Mouse (Mus musculus) embryo, embryonic 11.5 days (tissue): ENCODE results near the gene Garem2.
"Not testable (repeated sequence)": the region's sequence is repeated elsewhere in the genome, so short reads cannot be mapped to it uniquely, and the experiment has no call there.

ENCODE experiments used
- DNase-seq: peaks from one replicate; pipeline ENCODE4 v3.0.0-alpha.2; 2012; ENCODE audit warnings: low read depth, low spot score

The Garem2 gene

DNA sequence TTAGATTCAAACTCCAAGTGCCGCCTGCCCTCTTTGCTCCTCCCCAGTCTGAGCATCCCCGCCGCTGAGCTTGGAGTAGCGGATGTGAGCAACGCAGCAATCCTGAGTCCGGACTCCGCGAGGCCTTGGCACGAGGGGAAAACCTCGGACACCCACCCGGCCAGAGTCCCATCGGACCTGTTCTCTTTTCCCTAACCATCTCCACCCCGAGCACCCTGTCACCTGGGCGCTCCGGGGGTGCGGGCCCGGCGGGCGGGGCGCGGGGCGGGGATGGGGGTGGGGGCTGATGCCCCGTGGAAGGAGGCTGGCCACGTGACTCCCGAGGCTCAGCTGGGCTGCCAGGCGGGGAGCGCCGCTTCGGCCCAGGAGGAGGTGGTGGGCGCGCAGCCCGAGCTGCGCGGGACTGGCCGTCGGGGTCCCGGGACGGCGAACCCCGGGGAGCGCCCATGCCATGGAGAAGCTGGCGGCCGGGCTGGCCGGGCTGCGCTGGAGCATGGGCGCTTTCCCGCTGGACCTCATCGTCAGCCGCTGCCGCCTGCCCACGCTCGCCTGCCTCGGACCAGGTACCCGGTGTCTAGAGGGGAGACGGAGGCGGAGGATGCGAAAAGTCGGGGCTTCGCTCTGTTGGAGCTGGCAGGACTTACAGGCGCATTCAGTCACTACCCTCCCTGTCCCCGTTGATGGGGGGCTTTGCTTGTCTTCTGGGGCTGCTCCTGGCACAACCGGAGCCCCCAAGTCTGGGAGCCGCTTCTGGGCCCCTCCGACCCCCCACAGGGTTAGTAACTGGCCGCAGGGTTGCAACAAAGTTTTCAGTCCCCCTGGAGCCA is at the start of gene Garem2:
Gene Garem2 (plus strand): TSS at position 321 of the 827 bp plus-strand sequence.
- no peak for DNase-seq

- DNase-seq: no peak
Measured at GRCm38 (mm10) chr5:30058216-30058731, 46.7 kb upstream of the Garem2 start.

DNA sequence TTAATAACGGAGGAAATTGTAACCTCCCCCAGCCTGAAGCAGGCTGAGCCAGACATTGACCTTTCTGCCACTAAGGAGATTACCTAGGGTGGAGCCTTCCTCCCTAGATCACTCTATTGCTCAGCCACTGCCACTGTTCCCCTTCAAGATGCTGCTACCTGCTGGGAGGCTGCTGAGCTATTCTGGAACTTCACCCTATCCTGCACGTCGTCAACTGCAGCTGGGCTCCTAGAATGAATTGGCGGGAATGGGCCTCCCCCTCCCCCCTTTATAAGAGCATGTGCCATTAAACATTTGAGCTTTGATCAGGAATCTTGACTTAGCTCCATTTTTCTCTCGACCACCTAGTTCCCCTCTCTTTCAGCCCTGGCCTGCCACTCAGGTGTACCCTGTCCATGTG is 45.4 kb upstream of the Garem2 start:
- not testable (repeated sequence) for DNase-seq

DNA sequence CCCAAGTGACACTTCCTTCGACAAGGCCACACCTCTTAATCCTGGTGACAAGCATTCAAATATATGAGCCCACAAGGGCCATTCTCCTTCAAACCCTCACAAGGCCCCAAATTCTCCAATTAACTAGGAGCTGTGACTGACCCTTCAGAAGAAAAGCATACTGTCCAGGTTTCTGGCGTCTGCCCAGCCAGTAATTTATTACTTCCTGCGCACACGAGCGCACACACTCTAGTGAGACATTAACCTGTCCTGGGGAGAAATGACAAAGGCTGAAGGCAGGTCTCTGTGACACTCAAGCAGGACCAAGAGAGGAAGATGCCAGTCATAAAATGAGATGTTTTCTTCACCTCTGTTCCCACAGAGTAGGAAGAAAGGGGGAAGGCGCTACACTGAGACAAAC is 37.2 kb upstream of the Garem2 start:
- DNase-seq: no peak

DNA sequence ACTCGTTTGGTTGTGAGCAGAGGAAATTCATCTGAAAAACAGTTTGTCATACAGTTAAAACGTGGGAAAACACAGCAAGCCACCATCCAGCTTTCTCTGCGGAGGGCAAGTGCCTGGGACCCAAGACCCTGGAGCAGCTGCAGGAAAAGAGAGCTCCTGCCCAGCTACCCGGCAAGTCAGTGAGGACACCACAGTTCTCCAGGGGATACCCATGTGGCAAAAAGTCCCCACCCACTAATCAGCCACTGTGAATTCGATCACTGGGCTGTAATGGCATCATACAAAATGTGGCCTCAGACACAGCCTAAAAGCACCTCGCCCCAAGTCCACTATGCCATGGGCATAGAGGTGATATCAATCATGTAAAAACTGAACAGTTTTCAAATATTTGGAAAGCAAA is 33.3 kb upstream of the Garem2 start:
- DNase-seq: no peak

DNA sequence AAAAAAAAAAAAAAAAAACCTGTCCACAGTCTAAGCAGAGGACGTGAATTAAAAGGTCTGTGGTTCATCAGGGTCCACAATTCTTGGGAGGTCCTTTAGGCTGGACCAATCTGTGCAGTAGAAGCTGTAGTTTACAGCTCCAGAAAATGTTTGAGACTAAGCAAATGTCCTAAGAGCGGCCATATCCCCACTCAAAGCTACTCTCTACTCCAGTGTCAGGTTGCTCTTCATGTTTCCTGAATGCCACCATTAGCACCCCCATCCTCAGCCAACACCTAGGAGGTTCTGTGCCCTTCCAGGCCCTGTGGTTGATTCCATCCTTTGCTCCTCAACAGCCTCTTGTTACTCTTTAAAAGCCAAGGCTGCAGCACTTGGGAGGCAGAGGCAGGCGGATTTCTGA is 32.6 kb upstream of the Garem2 start:
- DNase-seq: no peak

DNA sequence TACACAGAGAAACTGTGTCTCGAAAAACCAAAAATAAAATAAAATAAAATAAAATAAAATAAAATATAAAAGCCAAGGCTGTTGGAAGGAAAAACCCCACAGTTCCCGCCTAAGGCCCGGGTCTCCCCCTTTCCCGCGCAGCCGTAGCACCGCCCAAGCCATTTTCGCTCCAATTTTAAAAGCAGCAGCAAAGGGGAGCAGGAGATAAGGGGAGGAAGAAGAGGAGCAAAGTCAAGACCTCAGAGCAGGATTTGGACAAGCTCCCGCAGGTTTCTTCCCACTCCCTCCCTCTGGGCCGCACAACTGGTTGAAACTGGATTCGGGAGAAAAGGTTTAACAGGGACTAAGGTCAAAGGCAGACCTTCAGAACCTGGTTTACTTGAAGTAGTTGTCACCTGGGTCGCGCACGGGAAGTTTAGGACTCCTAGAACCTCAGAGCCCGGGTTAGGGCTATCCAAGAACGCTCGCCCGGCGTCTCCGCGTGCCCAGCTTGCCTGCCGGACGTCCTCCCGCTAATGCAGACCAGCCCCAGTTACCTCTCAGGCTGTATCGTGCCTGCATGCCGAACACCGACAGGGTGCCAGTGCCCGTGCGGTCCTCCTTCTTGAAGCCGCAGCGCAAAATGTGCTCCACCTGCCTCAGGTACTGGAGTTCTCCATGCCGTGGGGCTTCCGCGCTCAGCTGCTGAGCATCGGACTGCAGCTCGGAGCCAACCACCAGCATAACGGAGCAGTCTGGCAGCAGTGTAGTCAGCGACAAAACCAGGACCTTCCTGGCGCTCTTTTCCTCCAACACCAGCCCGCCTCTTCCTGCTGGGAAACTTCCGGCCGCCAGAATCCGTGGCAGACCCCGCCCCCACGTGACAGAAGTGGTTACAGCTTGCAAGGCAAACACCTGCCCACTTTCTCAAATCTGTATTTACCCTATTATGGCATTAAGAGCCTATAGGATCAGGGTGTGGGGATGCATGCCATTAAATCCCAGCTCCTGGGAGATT is 31.8 kb upstream of the Garem2 start, which contains the start of gene Tyms:
Gene Tyms (minus strand): TSS at position 793 of the 997 bp plus-strand sequence.
- DNase-seq: peak; percentile 76

GRCm38 (mm10) chr5:30092701-30093100 is 12.3 kb upstream of the Garem2 start:
- DNase-seq: no peak

GRCm38 (mm10) chr5:30094399-30094798 is 10.6 kb upstream of the Garem2 start:
- no peak for DNase-seq

DNA sequence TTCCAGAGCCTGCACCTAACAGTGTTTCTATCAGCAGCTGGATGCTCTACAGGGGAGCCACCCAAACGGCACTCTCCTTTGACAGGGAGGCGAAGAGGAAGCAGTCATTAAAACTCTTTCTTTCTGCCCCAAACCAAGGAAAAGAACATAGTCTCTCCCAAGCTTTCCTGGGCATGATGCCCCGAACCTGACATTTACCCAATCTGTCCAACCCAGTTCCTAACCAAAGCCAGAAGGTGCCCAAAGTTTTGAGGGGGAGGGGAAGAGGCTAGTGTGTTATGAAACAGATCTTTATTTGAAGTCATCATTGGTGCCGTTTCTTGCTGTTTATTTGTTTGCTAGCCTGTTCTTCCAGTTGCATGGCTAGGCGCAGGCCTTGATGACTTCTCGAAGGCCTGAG is 9.2 kb upstream of the Garem2 start:
- DNase-seq: no peak

- DNase-seq: no peak
Measured at GRCm38 (mm10) chr5:30098260-30098659, 6.7 kb upstream of the Garem2 start.

DNA sequence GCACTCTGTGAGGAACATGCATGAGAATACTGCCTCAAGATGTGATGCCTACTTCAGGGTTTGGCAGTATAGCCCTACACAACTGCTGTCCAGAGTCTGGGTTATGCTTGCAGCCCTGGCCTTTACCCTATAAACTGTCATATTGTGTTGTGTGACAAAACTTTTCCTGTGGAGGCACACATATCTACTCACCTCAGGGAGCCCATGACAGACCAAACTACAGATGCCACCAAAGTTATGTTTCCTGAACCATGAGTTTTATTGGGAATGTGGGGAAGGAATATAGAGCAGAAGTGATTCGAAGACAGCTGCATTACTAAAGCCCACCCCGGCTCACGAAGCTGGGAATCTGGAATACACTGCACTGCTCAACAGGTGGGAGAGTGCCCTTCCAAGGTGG is 1.6 kb upstream of the Garem2 start:
- no peak for DNase-seq

DNA sequence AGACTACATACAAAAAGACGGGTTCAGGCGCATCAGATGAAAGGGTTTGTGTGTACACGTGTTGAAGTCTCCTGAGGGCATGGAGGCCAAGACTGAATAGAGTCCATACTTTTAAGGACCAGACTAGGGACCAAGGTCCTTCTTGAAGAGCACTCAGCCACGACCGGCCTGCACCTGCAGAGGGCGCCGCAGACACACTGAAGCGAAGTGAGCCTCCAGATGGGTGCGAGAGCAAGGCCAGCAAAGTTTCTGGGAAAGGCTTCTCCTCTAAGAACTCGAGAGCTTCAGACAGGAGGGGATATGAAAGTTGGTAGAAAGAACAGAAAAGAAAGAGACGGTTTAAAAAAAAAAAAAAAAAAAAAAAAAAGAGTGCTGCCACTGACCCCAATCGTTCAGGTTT is 622 bp upstream of the Garem2 start:
- no peak for DNase-seq

DNA sequence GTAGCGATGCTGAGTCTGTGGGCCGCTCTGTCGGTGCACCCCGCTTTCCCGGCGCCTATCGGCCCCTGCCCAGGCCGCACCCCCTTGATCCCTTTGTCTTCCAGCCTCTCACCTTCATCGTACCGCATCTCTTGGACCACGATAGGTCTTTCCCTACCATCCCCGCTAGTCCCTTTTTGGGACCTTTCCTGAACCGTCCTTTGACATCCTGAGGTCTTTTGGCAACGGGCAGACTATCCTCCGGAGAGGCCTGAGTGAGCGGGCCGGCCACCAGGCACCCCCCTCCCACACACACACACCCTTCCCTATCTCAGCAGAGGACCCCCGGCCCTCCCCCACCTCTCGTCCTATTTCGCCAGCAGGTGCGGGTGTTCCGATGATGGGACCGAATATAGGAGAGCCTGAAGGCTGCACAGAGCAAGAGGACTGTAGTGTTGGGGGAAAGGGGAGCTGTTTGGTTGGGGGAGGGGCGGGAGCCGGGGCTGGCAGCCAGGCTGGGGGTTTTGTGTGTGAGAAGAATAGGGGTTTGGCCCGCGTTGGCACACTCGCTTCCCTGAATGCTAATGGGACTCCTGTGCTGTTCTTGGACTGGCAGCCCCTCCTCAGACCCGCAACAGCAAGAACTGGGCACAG is 823 bp downstream of the Garem2 start, which contains the start of gene 3110082J24Rik:
Gene 3110082J24Rik (minus strand): TSS at position 419 of the 633 bp plus-strand sequence.
- DNase-seq: no peak

- no peak for DNase-seq
Measured at GRCm38 (mm10) chr5:30106756-30107155, 1.8 kb downstream of the Garem2 start.

DNA sequence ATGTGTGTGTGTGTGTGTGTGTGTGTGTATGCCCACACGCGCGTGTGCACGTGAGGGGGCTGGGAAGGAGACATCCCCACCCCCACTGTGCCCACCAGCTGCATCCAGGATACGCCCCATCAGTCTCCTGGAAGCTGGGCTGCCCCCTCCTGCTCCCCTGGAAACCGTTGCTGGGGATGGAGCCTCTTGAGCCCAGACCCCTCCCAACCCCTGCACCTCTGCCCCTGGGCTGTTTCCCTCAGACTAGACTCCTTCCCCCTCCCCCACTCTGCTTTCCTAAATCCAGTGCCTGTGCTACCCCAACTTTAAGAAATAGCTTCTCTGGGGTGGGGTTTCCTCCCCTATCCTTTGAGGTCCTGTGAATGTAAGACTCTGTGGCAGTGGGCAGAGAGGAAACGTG is 2.2 kb downstream of the Garem2 start:
- DNase-seq: no peak

- DNase-seq: no peak
Measured at GRCm38 (mm10) chr5:30107611-30108041, 2.7 kb downstream of the Garem2 start.

- no peak for DNase-seq
Measured at GRCm38 (mm10) chr5:30108233-30108632, 3.3 kb downstream of the Garem2 start.

DNA sequence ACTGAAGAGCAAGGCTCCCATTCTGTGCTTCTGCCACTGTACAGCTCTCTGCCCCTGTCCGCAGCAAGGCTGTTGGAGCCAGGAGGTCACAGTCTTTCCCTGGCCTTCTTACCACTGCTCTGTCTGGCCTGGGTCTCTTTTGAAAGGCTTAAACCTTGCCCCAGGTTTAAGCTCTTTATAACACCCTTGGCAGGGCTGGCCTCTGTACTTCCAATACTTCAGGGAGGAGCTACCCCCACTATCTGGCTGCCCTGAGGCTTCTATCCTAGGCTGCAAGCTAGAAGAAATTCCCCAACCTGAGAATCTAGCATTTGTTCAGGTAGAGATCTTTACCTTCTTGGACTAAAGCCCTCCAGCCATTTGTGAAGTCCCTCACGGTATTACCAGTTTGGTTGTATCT is 4.9 kb downstream of the Garem2 start:
- no peak for DNase-seq

DNA sequence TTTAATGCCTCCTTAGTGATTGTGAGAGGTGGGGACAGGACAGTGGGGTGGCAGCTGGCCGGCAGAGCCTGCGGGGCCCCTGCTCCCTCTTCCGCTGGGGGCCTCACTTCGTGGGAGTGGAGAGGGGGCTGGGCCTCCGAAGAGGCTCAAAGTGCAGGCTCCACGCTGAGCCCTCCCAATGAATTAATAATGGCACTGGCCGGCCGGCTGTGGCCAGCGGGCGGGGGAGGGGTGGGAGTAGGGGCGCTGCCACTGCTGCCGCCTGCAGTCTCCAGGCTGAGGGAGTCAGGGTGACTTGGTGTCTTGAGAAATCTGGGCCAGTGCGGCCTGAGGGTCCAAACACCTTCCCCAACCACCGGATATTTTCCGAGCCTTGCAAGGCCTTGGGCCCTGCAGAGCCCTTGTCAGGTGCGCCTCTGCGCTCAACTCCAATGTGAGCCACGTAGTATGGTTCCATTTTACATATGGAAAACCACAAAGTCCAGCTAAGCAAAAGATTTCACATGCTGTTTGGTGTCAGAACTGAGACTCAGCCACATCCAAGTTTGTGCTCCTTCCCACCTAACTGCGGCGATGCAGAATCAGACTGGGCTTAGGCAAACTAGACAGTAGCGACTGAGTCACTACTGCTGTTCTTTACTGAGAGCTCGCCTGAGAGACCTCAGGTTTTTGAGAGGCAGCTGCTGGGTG is 5.6 kb downstream of the Garem2 start:
- no peak for DNase-seq

DNA sequence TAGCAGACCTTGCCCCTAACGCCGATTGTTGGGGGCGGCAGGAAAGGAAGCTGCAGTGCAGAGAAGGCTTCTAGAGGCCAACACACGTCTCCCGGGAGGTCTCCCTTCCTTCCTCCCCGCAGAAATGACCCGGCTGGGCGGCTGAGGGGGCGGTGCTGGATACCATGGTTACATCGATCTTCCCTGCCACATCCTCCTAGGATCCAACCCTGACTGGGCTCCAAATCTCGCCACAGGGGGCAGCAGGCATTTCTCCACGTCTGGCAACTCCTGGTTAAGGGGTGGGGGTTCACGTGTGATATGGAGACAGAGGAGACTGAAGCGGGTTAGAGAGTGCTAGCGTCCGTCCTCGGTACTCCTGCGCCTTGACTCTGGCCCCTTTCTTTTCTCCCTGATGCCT is 6.2 kb downstream of the Garem2 start:
- DNase-seq: no peak
